Mouse (Mus musculus) spleen, adult 18-20 months (tissue): Measurements from ENCODE around the gene Rtl10.
"Not testable (repeated sequence)": the region's sequence is repeated elsewhere in the genome, so short reads cannot be mapped to it uniquely, and the experiment has no call there.

Source experiments
- DNase-seq, 2 experiments: peaks; one replicate each; pipeline ENCODE4 v3.0.0; 2022; ENCODE audit warnings: mixed read lengths in 2 of 2

The Rtl10 gene

DNA sequence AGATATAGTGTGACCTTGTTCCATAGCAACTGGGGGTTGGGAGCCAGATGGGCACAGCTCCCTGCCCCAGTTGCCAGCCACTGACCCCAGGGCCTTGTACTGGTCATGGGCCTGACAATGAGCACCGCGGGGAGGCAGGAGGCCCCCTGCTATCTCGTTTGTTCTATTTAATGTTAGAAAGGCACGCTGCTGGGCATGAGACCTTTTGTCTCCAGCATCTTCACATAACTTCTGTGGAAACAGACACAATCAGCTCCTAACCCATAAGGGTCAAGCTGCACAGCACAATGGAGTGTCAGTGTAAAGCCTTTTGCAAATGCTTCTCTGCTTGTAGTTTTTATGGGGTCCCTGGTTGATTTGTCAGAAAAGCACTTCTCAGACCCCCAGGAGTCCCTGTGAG, 14.3 kb upstream of the Rtl10 start:
- no peak for DNase-seq

DNA sequence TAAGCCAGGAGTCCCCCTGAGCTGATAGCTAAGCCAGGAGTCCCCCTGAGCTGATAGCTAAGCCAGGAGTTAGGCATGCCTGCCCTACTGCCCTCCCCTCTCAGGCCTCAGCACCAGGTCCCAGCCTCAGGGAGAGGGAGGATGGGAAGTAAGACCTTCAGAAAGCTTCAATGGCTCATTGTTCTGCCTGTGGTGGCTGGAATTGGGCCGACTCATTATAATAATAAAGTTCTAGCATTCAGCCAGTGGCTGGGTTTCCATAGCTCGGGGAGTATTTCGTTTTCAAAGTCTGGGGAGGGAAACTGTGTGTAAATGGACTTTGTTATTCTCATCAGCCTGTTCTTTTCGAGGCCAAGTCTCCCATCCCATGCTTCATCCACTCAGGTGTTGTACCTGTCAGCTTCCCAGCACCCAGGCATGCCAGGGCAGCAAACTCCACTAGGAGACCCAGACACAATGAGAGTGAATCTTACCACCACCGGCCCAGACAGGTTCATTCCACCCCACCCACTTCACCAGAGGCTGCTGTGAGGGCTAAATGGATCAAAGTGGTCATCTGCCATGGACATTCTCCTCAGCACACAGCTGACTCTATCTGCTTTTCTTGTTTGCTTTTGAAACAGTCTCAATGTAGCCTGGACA, 13.8 kb upstream of the Rtl10 start:
- no peak for DNase-seq

DNA sequence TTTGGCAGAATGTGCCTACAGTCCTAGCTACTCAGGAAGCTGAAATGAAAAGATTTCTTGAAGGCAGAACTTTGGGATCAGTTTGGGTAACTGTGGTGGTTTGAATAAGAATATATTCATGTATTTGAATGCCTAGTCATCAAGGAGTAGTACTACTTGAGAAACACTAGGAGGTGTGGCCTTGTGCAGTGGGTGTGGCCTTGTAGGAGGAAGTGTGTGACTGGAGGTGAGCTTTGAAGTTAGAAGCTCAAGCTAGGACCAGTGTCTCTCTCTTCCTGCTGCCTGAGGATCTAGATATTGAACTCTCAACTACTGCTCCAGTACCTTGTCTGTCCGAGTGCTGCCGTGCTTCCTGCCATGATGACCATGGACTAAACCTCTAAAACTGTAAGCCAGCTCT, 12.6 kb upstream of the Rtl10 start:
- no peak for DNase-seq

GRCm38 (mm10) chr16:18490281-18490680, 8.4 kb upstream of the Rtl10 start:
- DNase-seq, result no peak

- DNase-seq, result no peak
Observed at GRCm38 (mm10) chr16:18490894-18491293, 7.8 kb upstream of the Rtl10 start.

- DNase-seq, result no peak
Observed at GRCm38 (mm10) chr16:18497865-18498515, 711 bp upstream of the Rtl10 start.

DNA sequence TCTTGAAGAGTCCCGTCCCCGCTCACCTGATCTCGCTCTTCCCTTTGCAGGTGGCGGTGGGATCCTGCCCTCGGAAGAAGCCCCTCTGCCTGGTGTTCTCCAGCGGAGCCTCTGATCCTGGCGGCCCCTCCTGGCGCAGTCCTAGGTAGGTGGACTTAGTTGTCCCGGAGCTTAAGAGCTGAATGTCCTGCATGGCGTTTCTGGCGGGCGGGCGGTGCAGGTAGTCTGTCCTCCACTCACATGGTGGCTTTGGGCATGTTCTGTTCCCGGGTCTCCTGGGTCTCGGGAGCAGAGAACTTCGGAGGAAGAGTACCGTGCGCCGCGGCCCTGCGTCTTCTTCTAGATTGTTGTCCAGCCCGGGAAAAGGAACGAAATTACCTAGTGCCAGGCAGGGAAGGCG, 295 bp downstream of the Rtl10 start:
- DNase-seq, result no peak

- DNase-seq, result no peak
Observed at GRCm38 (mm10) chr16:18501531-18501930, 2.8 kb downstream of the Rtl10 start.

DNA sequence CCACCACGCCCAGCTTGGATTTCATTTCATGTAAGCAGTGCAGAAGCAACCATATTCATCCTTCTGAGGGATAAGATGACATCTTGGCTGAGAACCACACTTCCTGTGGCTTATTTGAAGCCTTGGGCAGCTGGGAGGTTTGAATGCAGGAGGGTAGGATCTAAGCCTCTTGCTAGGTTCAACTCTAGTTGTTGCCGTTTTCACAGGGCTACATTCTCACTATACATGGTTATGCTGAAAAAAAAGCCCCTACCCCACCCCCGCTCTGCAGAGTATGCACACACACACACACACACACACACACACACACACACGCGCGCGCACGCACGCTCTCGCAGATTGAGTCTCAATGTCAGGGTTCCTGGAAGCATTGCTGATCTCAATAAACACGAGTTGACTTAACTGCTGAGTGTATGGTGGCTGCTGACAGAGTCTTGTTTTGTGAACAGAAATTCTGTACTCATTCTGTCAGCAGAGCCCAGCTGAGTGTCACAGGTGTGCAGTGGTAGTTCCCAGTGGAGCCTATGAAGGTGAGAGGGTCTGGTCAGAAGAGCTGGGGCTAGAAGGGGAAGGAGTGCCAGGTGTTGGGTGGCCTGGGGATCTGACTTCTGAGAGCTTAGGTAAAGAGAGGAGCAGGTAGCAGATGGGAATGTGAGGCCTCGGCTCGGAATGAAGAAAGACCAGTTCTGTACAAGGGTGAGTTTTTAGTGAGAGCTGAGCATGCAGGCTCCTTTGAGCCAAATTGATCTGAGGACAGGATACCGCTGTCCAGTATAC, 5.1 kb downstream of the Rtl10 start:
- no peak for DNase-seq

- DNase-seq, result no peak
Observed at GRCm38 (mm10) chr16:18506524-18507199, 8.0 kb downstream of the Rtl10 start.

DNA sequence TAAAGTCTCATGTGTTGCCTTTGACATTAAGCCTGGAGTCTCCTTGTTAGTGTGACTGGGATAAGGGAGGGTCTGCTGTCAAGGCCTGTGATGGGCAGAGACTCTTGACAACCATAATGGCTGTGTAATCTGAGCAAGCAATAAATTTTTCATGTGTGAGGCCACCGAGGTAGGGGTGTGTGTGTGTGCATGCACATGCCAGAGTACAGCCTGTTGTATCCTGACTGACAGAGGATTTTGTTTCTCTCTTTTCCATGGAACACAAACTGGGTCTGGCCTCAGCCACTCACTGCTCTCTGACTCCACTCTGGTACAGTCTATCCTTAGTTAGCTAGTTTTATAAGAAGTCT, 8.5 kb downstream of the Rtl10 start:
- DNase-seq, result no peak

GRCm38 (mm10) chr16:18511741-18512140, 13.0 kb downstream of the Rtl10 start:
- no peak for DNase-seq

DNA sequence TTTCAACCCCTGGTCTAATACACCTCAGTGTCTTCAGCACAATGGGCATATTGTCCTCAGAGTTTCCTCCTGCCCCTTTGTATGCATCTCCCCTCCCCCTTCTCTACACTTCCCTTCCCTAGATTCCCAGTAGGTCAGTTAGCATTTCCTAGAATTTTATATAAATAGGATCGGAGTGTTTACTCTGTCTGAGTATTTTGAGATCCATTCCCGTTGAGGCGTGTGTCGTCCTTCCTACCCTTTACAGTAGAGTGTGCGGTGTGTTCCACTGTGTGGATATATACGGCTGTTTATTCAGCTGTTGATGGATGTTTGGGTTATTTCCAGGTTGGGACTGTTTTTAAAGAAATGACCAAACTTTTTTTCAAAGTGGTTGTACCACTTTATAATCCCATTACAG, 14.8 kb downstream of the Rtl10 start:
- DNase-seq, result no peak

- no peak for DNase-seq
Observed at GRCm38 (mm10) chr16:18518091-18518490, 19.4 kb downstream of the Rtl10 start.

DNA sequence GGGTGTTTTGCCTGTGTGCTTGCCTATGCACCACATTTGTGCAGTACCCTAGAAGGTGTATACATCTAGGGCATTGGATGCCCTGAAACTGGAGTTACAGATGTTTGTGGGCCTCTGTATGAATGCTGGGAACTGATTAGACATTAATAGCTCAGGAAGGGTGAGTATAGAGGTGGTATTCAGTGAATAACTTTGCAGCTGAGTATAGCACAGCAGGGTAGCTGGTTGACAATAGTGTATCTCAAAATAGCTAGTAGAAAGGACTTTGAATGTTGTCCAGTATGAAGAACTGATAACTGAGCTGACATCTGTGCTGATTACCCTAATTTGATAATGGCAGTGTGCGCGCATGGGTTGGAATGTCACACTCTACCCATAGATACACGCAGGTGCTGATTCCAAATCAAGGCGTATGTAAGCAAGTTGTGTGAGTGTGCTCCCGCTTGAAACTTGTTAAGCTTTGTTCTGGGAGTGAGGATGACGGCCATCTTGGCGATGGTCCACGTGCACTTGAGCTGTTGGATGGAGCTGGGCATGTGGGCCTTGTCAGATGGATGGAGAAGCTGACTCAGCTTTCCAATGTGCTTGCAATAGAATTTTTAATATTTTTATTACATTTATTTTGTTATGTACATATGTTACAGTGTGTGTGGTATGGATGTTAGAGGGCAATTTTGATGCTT, 25.0 kb downstream of the Rtl10 start:
- DNase-seq, result no peak

DNA sequence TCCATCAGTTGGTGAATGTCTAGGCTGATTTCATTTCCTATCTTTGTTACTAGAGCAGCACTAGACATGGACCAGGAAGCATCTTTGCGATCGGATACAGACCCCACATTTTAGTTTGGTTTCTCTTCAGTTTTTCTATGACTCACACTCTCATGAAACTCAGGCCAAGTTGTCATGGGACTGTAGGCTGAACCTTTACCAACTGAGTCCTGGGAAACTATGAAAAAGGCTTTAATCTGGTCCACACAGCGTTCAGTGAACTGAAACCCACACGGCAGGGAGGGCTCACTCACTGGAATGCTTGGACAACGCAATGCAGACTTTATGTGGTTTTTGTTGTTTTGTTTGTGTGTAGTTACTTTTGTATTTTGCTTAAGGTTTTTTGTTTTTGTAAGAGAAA, 30.0 kb downstream of the Rtl10 start:
- DNase-seq, result no peak

DNA sequence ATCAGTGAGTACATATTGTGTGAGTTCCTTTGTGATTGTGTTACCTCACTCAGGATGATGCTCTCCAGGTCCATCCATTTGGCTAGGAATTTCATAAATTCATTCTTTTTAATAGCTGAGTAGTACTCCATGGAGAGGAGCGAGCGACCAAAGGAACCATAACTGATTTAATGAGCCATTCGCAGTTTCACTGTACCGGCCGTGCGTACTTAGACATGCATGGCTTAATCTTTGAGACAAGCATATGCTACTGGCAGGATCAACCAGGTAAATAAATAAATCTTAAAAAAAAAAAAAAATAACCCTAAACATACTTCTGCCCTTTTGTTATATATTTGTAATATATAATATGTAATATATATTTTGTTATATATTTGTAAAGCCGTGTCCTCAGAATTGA, 34.4 kb downstream of the Rtl10 start:
- DNase-seq, result not testable (repeated sequence)

DNA sequence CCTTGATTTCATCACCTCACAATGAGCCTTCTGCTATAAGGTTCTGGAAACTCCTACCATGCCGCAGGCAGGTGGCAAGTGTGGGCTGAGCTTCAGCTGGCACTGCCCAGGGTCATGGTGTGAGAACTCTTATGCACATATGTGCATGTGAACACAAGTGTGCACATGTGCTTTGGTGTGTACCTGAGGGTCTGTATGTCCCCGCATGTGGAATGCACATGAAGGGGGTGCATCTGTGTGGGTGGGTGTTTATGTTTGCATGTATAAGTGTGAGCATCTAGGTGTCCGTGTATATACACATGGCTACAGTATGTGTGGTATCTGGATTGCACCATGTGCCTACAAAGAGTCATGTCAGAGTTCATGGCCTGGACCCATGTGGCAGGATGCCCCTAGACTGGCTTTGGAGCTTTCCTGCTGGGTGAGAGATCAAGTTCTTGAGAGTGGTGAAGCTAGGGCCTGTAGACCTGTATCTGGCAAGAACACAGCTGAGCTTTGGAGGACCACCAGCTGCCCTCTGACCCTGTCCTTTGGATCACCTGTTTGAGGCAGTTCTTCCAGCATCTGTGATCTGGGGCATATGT, 38.8 kb downstream of the Rtl10 start:
- DNase-seq, result no peak

- DNase-seq, result no peak
Observed at GRCm38 (mm10) chr16:18539281-18539680, 40.6 kb downstream of the Rtl10 start.

DNA sequence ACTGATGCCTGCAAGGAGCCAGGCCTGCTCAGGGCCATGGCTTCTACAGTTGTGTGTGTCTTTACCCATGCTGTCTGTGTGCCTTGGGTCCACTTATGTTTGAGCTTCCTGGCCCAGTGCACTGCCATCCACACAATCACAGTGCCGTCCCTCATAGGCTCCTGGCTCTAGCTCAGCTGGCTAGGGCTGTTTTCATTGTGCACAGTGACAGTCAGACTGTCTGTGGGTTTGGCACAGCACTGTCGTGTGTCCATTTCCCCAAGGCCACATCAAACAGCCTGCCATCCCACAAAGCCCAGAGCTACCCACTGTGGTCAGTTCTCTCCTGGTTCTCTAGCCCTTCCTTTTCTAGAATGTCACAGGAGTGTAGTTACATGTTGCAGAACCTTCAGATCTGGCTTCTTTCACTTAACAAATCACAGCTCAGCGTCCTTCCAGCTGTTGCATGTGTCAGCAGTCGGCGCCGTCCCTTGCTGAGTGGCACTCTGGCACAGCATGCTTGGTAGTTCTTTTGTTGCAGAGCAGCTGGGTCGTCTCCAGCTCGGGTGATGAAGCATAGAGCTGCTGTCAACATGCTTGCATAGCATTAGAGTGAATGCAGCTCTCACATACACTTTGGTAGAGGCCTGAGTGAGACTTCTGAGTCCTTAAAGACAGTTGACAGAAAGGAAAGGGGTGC, 44.6 kb downstream of the Rtl10 start:
- no peak for DNase-seq

GRCm38 (mm10) chr16:18547891-18548290, 49.2 kb downstream of the Rtl10 start:
- DNase-seq, result no peak
